Mouse (Mus musculus) small intestine, adult 2 months (tissue): Measurements from ENCODE around the gene Gda.

ENCODE experiments used
- CTCF ChIP-seq: fragments of 200-500 bp; IDR thresholded peaks from 2 replicates; pipeline ENCODE4 v1.5.1; 2012; ENCODE audit warnings: low read depth, mild to moderate bottlenecking, control low read depth, inconsistent platforms, low read length, moderate library complexity, mixed read lengths; ENCODE audit not compliant: insufficient replicate concordance, insufficient read length; ENCODE audit errors: extremely low read depth
- POLR2A ChIP-seq: fragments of 200-500 bp; IDR thresholded peaks from 2 replicates; pipeline ENCODE4 v1.6.1; 2012; ENCODE audit warnings: low read depth, mild to moderate bottlenecking, control low read depth, inconsistent platforms, low read length, moderate library complexity

GRCm38 (mm10) chr19:21476782-21477181 lies 3.5 kb upstream of the Gda start:
- TF ChIP-seq POLR2A (no peak), CTCF (no peak)
